Mouse (Mus musculus) myocyte (in vitro differentiated cells): ENCODE data around the gene Mapk10.

Experiments used
- CEBPB ChIP-seq: IDR thresholded peaks from 2 replicates; pipeline ENCODE4 v1.6.1; 2011; ENCODE audit warnings: mild to moderate bottlenecking, moderate library complexity; ENCODE audit not compliant: poor library complexity, insufficient read depth, severe bottlenecking
- E2F4 ChIP-seq: IDR thresholded peaks from one replicate; pipeline ENCODE4 v1.6.1; 2011; ENCODE audit warnings: mild to moderate bottlenecking, control low read depth, moderate library complexity; ENCODE audit not compliant: insufficient read depth
- MAX ChIP-seq: IDR thresholded peaks from one replicate; pipeline ENCODE4 v1.6.1; 2011; ENCODE audit warnings: low read depth, mild to moderate bottlenecking, control low read depth
- MYOD1 ChIP-seq, 3 experiments: IDR thresholded peaks; one replicate each; pipeline ENCODE4 v1.6.1; 2011; ENCODE audit warnings: control low read depth in 2 of 3, low read depth in 2 of 3, mild to moderate bottlenecking in 2 of 3, moderate library complexity in 1 of 3; ENCODE audit not compliant: insufficient read length in 2 of 3, control insufficient read depth in 1 of 3
- MYOG ChIP-seq, 3 experiments: IDR thresholded peaks; one replicate each; pipeline ENCODE4 v1.6.1; 2011; ENCODE audit warnings: control low read depth in 2 of 3, low read depth in 2 of 3, mild to moderate bottlenecking in 2 of 3; ENCODE audit not compliant: insufficient read length in 2 of 3, control insufficient read depth in 1 of 3, insufficient read depth in 1 of 3
- POLR2A ChIP-seq: IDR thresholded peaks from one replicate; pipeline ENCODE4 v1.6.1; 2011; ENCODE audit warnings: low read depth, mild to moderate bottlenecking, control low read depth, moderate library complexity; ENCODE audit not compliant: insufficient read length
- POLR2AphosphoS2 ChIP-seq: IDR thresholded peaks from one replicate; pipeline ENCODE4 v1.6.1; 2011; ENCODE audit warnings: low read depth, control low read depth; ENCODE audit not compliant: insufficient read length
- REST ChIP-seq: IDR thresholded peaks from one replicate; pipeline ENCODE4 v1.6.1; 2011; ENCODE audit warnings: mild to moderate bottlenecking, control low read depth, moderate library complexity; ENCODE audit not compliant: insufficient read depth, insufficient read length
- SRF ChIP-seq: IDR thresholded peaks from one replicate; pipeline ENCODE4 v1.6.1; 2011; ENCODE audit warnings: low read depth; ENCODE audit not compliant: control insufficient read depth, insufficient read length
- TCF12 ChIP-seq: IDR thresholded peaks from one replicate; pipeline ENCODE4 v1.6.1; 2011; ENCODE audit warnings: mild to moderate bottlenecking, control low read depth; ENCODE audit not compliant: poor library complexity, insufficient read depth, severe bottlenecking
- TCF3 ChIP-seq: IDR thresholded peaks from one replicate; pipeline ENCODE4 v1.6.1; 2011; ENCODE audit warnings: low read depth, control low read depth; ENCODE audit not compliant: insufficient read length
- USF1 ChIP-seq: IDR thresholded peaks from one replicate; pipeline ENCODE4 v1.6.1; 2011; ENCODE audit warnings: low read depth, mild to moderate bottlenecking, control low read depth, moderate library complexity

GRCm38 (mm10) chr5:103104082-103104481 is 107.1 kb downstream of the Mapk10 start:
- TF ChIP-seq TCF12 (no peak), POLR2A (no peak), POLR2AphosphoS2 (no peak), MAX (no peak), MYOD1 (IDR thresholded peaks at IDR 0.05; ENCODE audit: control insufficient read depth in 1 of 3, insufficient read length in 2 of 3, low read depth in 2 of 3) (no peak), E2F4 (no peak), USF1 (no peak), MYOG (IDR thresholded peaks at IDR 0.05; ENCODE audit: control insufficient read depth in 1 of 3, insufficient read depth in 1 of 3, insufficient read length in 2 of 3, low read depth in 2 of 3) (no peak), CEBPB (no peak), SRF (no peak), REST (no peak), TCF3 (no peak)
